Mouse (Mus musculus) gastrocnemius, postnatal 14 days (tissue): Measurements from ENCODE around the gene Erlec1. TPM values are rescaled to one million over a fixed set of nuclear protein-coding genes. Genes with fewer than 3 reads are reported as not detected.

Experiments used
- DNase-seq: peaks from one replicate; pipeline ENCODE4 v3.0.0; 2021; ENCODE audit warnings: mixed read lengths
- intact Hi-C: fragments of 180-260 bp; cut with DNase I; formaldehyde crosslinking; loops from one replicate; pipeline ENCODE4 v1.15.1; 2025; ENCODE audit warnings: low total_unique reads
- long read RNA-seq, 2 experiments: library from polyadenylated mRNA; stranded (forward); transcript quantifications; one replicate each; pipeline ENCODE4 v2.0.0; 2021
- total RNA-seq, 2 experiments: library from RNA; stranded (reverse); gene quantifications; 2 replicates each; pipeline ENCODE4 v1.2.3; 2021

Gene Erlec1
- total RNA-seq, result 10 to 100 TPM; 29.3 to 34.8 TPM
- long read RNA-seq, experiment 1, partial matches to known transcripts, result 2 of 7 reads
- long read RNA-seq, experiment 1, other reads (novel, unspliced or antisense), result 1 of 7 reads
- long read RNA-seq, experiment 2, transcript Erlec1-201 (14 exons, 2,532 nt), result major isoform, 9 of 10 reads
- long read RNA-seq, experiment 2, partial matches to known transcripts, result 0 of 10 reads
- long read RNA-seq, experiment 2, other reads (novel, unspliced or antisense), result 1 of 10 reads

- intact Hi-C loops, result no loop called here
- DNase-seq, result peak; percentile 90
Observed at GRCm38 (mm10) chr11:30954279-30954725, at the start of gene Erlec1. Gene Erlec1 (minus strand): TSS chr11:30954335.

GRCm38 (mm10) chr11:31001169-31001908 is 47.2 kb upstream of the Erlec1 start:
- DNase-seq, result no peak
- intact Hi-C loops, result no loop called here

GRCm38 (mm10) chr11:31000028-31000427 is 45.9 kb upstream of the Erlec1 start:
- intact Hi-C loops, result no loop called here
- DNase-seq, result no peak

- intact Hi-C loops, result no loop called here
- DNase-seq, result no peak
Observed at GRCm38 (mm10) chr11:30998704-30999103, 44.6 kb upstream of the Erlec1 start.

- no peak for DNase-seq
- intact Hi-C loops, result no loop called here
Observed at GRCm38 (mm10) chr11:30998199-30998598, 44.1 kb upstream of the Erlec1 start.

- intact Hi-C loops, result no loop called here
- DNase-seq, result no peak
Observed at GRCm38 (mm10) chr11:30996670-30997069, 42.5 kb upstream of the Erlec1 start.

GRCm38 (mm10) chr11:30986625-30987017 is 32.5 kb upstream of the Erlec1 start:
- intact Hi-C loops, result no loop called here
- DNase-seq, result no peak

GRCm38 (mm10) chr11:30985877-30986624 is 31.9 kb upstream of the Erlec1 start, which contains the start of gene Chac2:
Gene Chac2 (minus strand): TSS chr11:30986350.
- DNase-seq, result peak; percentile 91
- intact Hi-C loops, result no loop called here

GRCm38 (mm10) chr11:30985237-30985636 is 31.1 kb upstream of the Erlec1 start:
- no peak for DNase-seq

GRCm38 (mm10) chr11:30953469-30954154 is 523 bp downstream of the Erlec1 start:
- intact Hi-C loops, result no loop called here
- peak; percentile 38 for DNase-seq

More at GRCm38 (mm10) chr11:30985237-30985636, 31.1 kb upstream of the Erlec1 start:
- intact Hi-C loops, result no loop called here

- intact Hi-C loops, result no loop called here
Observed at GRCm38 (mm10) chr11:30952829-30953228, 1.3 kb downstream of the Erlec1 start.

GRCm38 (mm10) chr11:30943522-30943921 is 10.6 kb downstream of the Erlec1 start:
- intact Hi-C loops, result no loop called here
- DNase-seq, result no peak

More at GRCm38 (mm10) chr11:30952829-30953228, 1.3 kb downstream of the Erlec1 start:
- no peak for DNase-seq

GRCm38 (mm10) chr11:30928498-30928897 is 25.6 kb downstream of the Erlec1 start:
- no peak for DNase-seq
- intact Hi-C loops, result no loop called here

- no peak for DNase-seq
- intact Hi-C loops, result no loop called here
Observed at GRCm38 (mm10) chr11:30928079-30928478, 26.1 kb downstream of the Erlec1 start.

- no peak for DNase-seq
- intact Hi-C loops, result no loop called here
Observed at GRCm38 (mm10) chr11:30923283-30923682, 30.9 kb downstream of the Erlec1 start.

- intact Hi-C loops, result no loop called here
- DNase-seq, result no peak
Observed at GRCm38 (mm10) chr11:30920641-30921040, 33.5 kb downstream of the Erlec1 start.

GRCm38 (mm10) chr11:30912311-30912710 is 41.8 kb downstream of the Erlec1 start:
- intact Hi-C loops, result no loop called here
- no peak for DNase-seq

GRCm38 (mm10) chr11:30899312-30899711 is 54.8 kb downstream of the Erlec1 start:
- intact Hi-C loops, result no loop called here
- no peak for DNase-seq

- intact Hi-C loops, result no loop called here
- DNase-seq, result no peak
Observed at GRCm38 (mm10) chr11:30896201-30896600, 57.9 kb downstream of the Erlec1 start.

- intact Hi-C loops, result no loop called here
Observed at GRCm38 (mm10) chr11:30888153-30888552, 66.0 kb downstream of the Erlec1 start.

More at GRCm38 (mm10) chr11:30888153-30888552, 66.0 kb downstream of the Erlec1 start:
- no peak for DNase-seq
